Mouse (Mus musculus) embryonic facial prominence, embryonic 11.5 days (tissue): Measurements from ENCODE around the gene Ect2l. TPM values are rescaled to one million over a fixed set of nuclear protein-coding genes. Genes with fewer than 3 reads are reported as not detected.

Source experiments
- ATAC-seq: fragments of 200-750 bp; cut with Nextera tagmentation; replicated peaks from 2 replicates; pipeline ENCODE4 v1.8.0; 2017; ENCODE audit warnings: low read depth; ENCODE audit not compliant: insufficient number of reproducible peaks, low FRiP score, low TSS enrichment
- DNase-seq: peaks from one replicate; pipeline ENCODE4 v3.0.0-alpha.2; 2015; ENCODE audit warnings: low spot score
- H3K27ac ChIP-seq: fragments of 300-500 bp; sonication (generic); replicated peaks from 2 replicates; pipeline ENCODE4 v1.5.1; 2014; ENCODE audit warnings: mild to moderate bottlenecking, low read depth, low read length, control low read depth
- H3K27me3 ChIP-seq: fragments of 300-500 bp; sonication (generic); 2 replicates; pipeline ENCODE4 v1.6.1; 2014; ENCODE audit warnings: mild to moderate bottlenecking, low read length, moderate library complexity, mixed read lengths; ENCODE audit not compliant: control insufficient read depth, insufficient read depth
- H3K36me3 ChIP-seq: fragments of 300-500 bp; sonication (generic); replicated peaks from 2 replicates; pipeline ENCODE4 v1.6.1; 2014; ENCODE audit warnings: low read depth, mild to moderate bottlenecking, low read length, moderate library complexity, mixed read lengths; ENCODE audit not compliant: control insufficient read depth, insufficient read depth
- H3K4me1 ChIP-seq: fragments of 300-500 bp; sonication (generic); 2 replicates; pipeline ENCODE4 v1.6.1; 2014; ENCODE audit warnings: low read length, mixed read lengths; ENCODE audit not compliant: control insufficient read depth, insufficient read depth
- H3K4me2 ChIP-seq: fragments of 300-500 bp; sonication (generic); 2 replicates; pipeline ENCODE4 v1.6.1; 2014; ENCODE audit warnings: low read depth, mild to moderate bottlenecking, control low read depth, low read length, moderate library complexity
- H3K4me3 ChIP-seq: fragments of 300-500 bp; sonication (generic); 2 replicates; pipeline ENCODE4 v1.5.1; 2014; ENCODE audit warnings: low read depth, low read length, control low read depth
- H3K9ac ChIP-seq: fragments of 300-500 bp; sonication (generic); replicated peaks from 2 replicates; pipeline ENCODE4 v1.6.1; 2014; ENCODE audit warnings: mild to moderate bottlenecking, control low read depth, low read length
- H3K9me3 ChIP-seq: fragments of 300-500 bp; sonication (generic); replicated peaks from 2 replicates; pipeline ENCODE4 v1.6.1; 2016; ENCODE audit warnings: mild to moderate bottlenecking, low read length, inconsistent platforms, mixed read lengths; ENCODE audit not compliant: control insufficient read depth
- WGBS: fragments of 180-500 bp; shearing (Covaris S2); extraction: QIAGEN DNeasy Blood & Tissue Kit; methylation state at CpG from one replicate; pipeline ENCODE4 v1.1.7; 2014; 5-methylcytosine and 5-hydroxymethylcytosine counted together
- polyA plus RNA-seq: library from polyadenylated mRNA; unstranded; fragments of >200 nt; fragmentation: Nextera tagmentation; extraction: Ambion mirVana; gene quantifications from 2 replicates; pipeline ENCODE4 v1.2.1, GENCODE M21; 2014

Gene Ect2l
- polyA plus RNA-seq, 1 experiment from 2014 or later: 0.87 TPM

GRCm38 (mm10) chr10:18188564-18188963 is 22.1 kb downstream of the Ect2l start:
- 78% methylated on average over 6 of the region's 6 CpGs for WGBS
- DNase-seq: no peak
- Histone ChIP-seq H3K36me3 (no peaks in the 10 kb centered on the region), H3K27me3 (no peaks in the 10 kb centered on the region), H3K4me2 (no peak overlapping the region), H3K4me3 (no peak overlapping the region), H3K4me1 (no peaks in the 10 kb centered on the region), H3K9me3 (no peaks in the 10 kb centered on the region), H3K27ac (no peak overlapping the region), H3K9ac (no peak overlapping the region)
- no peak for ATAC-seq

GRCm38 (mm10) chr10:18182246-18182645 is 28.4 kb downstream of the Ect2l start:
- Histone ChIP-seq H3K27me3 (no peaks in the 10 kb centered on the region), H3K9me3 (no peaks in the 10 kb centered on the region), H3K4me1 (no peaks in the 10 kb centered on the region), H3K27ac (no peak overlapping the region), H3K9ac (no peak overlapping the region), H3K4me2 (no peak overlapping the region), H3K36me3 (no peaks in the 10 kb centered on the region), H3K4me3 (no peak overlapping the region)
- DNase-seq (no peak), ATAC-seq (no peak)
- 89% methylated on average over 5 of the region's 5 CpGs for WGBS

GRCm38 (mm10) chr10:18177304-18177703 is 33.4 kb downstream of the Ect2l start:
- no peak overlapping the region for H3K4me2 ChIP-seq
- DNase-seq (no peak), ATAC-seq (no peak)
- H3K36me3 ChIP-seq: no peaks in the 10 kb centered on the region
- no peaks in the 10 kb centered on the region for H3K27me3 ChIP-seq
- no peak overlapping the region for H3K27ac ChIP-seq
- no peak overlapping the region for H3K4me3 ChIP-seq
- no peaks in the 10 kb centered on the region for H3K9me3 ChIP-seq
- WGBS: 73% methylated on average over 2 of the region's 2 CpGs
- no peaks in the 10 kb centered on the region for H3K4me1 ChIP-seq
- no peak overlapping the region for H3K9ac ChIP-seq

GRCm38 (mm10) chr10:18176722-18177121 is 34.0 kb downstream of the Ect2l start:
- Histone ChIP-seq H3K9me3 (no peaks in the 10 kb centered on the region), H3K36me3 (no peaks in the 10 kb centered on the region), H3K9ac (no peak overlapping the region), H3K27me3 (no peaks in the 10 kb centered on the region), H3K27ac (no peak overlapping the region), H3K4me1 (no peaks in the 10 kb centered on the region), H3K4me3 (no peak overlapping the region), H3K4me2 (no peak overlapping the region)
- DNase-seq: no peak
- 92% methylated on average over 7 of the region's 7 CpGs for WGBS
- no peak for ATAC-seq

- Histone ChIP-seq H3K4me3 (no peak overlapping the region), H3K4me1 (no peaks in the 10 kb centered on the region), H3K4me2 (no peak overlapping the region), H3K27me3 (no peaks in the 10 kb centered on the region), H3K36me3 (no peaks in the 10 kb centered on the region), H3K9ac (no peak overlapping the region), H3K27ac (no peak overlapping the region), H3K9me3 (no peaks in the 10 kb centered on the region)
- DNase-seq: no peak
- WGBS: 87% methylated on average over 6 of the region's 6 CpGs
- no peak for ATAC-seq
Observed at GRCm38 (mm10) chr10:18175087-18175486, 35.6 kb downstream of the Ect2l start.

GRCm38 (mm10) chr10:18162435-18162971 is 48.2 kb downstream of the Ect2l start:
- 81% methylated on average over 7 of the region's 7 CpGs for WGBS
- Histone ChIP-seq H3K36me3 (no peaks in the 10 kb centered on the region), H3K4me3 (no peak overlapping the region), H3K27ac (no peak overlapping the region), H3K4me2 (no peak overlapping the region), H3K27me3 (no peaks in the 10 kb centered on the region), H3K9me3 (no peaks in the 10 kb centered on the region), H3K4me1 (no peaks in the 10 kb centered on the region), H3K9ac (no peak overlapping the region)
- DNase-seq (no peak), ATAC-seq (no peak)

- Histone ChIP-seq H3K9ac (no peak overlapping the region), H3K4me1 (no peaks in the 10 kb centered on the region), H3K4me2 (no peak overlapping the region), H3K9me3 (no peaks in the 10 kb centered on the region), H3K27ac (no peak overlapping the region), H3K27me3 (no peaks in the 10 kb centered on the region), H3K4me3 (no peak overlapping the region), H3K36me3 (no peaks in the 10 kb centered on the region)
- DNase-seq (no peak), ATAC-seq (no peak)
- WGBS: 80% methylated on average over 3 of the region's 3 CpGs
Observed at GRCm38 (mm10) chr10:18147224-18147623, 63.5 kb downstream of the Ect2l start.

- DNase-seq (no peak), ATAC-seq (no peak)
- no peak overlapping the region for H3K9ac ChIP-seq
- H3K27me3 ChIP-seq: no peaks in the 10 kb centered on the region
- H3K4me3 ChIP-seq: no peak overlapping the region
- WGBS: 83% methylated on average over 6 of the region's 6 CpGs
- no peaks in the 10 kb centered on the region for H3K4me1 ChIP-seq
- H3K4me2 ChIP-seq: no peak overlapping the region
- no peaks in the 10 kb centered on the region for H3K9me3 ChIP-seq
- H3K27ac ChIP-seq: no peak overlapping the region
- H3K36me3 ChIP-seq: no peaks in the 10 kb centered on the region
Observed at GRCm38 (mm10) chr10:18142231-18142630, 68.5 kb downstream of the Ect2l start.
